Mouse (Mus musculus) embryo, embryonic 11 days (tissue): ENCODE measurements around the gene Armc2.
"Not testable (repeated sequence)": the region's sequence is repeated elsewhere in the genome, so short reads cannot be mapped to it uniquely, and the experiment has no call there.

ENCODE experiments used
- DNase-seq: peaks from one replicate; pipeline ENCODE4 v3.0.0-alpha.2; 2015

Armc2 gene

GRCm38 (mm10) chr10:41962725-41963124 is 55.5 kb downstream of the Armc2 start:
- DNase-seq = peak; percentile 28

- DNase-seq = peak; percentile 29
These were observed 58.4 kb downstream of the Armc2 start for GRCm38 (mm10) chr10:41959808-41960207.

DNA sequence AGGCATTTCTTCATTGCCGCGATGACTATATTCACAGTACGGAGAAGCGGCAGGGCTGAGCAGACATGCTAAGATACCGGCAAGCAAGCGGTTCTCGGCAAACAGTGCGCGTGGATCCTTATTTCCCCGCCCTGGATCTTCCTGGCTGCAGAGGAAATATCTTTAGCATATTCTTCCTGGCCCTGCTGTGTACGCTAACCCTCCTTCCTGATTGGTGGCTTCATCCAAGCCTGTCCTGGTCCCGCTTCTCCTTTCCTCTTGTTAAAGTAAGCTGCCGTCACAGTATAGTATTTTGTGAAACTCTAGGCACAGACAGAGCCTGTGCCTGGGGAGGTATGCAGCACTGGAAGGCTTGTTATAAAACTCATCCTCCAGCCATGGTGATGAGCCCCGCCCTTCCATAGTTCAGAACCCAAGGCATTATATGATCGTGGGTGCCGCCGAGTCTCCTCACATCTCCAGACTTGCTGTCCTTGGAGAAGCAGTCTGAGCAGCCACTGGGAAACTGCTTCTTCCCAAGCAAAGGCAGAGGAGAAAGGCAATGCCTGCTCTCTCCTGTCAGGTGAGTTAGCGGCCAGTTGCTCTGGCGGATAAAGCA is 59.5 kb downstream of the Armc2 start:
- DNase-seq = no peak

- no peak for DNase-seq
These were observed 60.6 kb downstream of the Armc2 start for GRCm38 (mm10) chr10:41957421-41958225.

- no peak for DNase-seq
These were observed 64.7 kb downstream of the Armc2 start for GRCm38 (mm10) chr10:41953528-41953864.

GRCm38 (mm10) chr10:41952850-41953527 is 65.3 kb downstream of the Armc2 start:
- DNase-seq = no peak

DNA sequence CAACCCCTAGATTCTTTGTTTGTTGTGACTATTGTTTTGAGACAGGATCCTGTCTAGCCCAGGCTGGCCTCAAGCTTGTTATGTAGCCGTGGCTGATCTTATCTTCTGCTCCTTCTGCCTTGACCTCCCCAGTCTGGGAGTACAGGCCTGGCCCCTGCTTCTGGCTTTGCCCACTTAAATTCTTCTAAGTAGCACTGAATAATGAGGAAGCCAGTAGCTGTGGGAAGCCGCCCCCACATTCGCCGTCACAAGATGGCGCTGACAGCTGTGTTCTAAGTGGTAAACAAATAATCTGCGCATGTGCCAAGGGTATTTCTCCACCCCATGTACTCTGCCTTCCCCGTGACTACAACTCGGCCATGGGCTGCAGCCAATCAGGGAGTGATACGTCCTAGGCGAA is 65.9 kb downstream of the Armc2 start:
- DNase-seq = not testable (repeated sequence)

DNA sequence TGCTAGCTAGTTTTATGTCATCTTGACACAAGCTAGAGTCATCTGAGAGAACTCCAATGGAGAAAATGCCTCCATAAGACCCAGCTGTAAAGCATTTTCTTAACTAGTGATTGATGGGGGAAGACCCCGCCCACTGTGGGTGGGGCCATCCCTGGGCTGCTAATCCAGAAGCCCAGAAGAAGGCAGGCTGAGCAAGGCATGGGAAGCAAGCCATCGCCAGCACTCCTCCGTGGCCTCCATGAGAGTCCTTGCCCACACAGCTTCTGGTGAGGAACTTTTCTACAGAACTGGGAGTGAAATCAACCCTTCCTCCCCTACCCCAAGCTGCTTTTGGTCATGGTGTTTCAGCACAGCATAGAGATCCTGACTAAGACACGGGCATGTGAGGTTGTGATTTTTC is 79.2 kb downstream of the Armc2 start:
- no peak for DNase-seq

- DNase-seq = peak; percentile 11
These were observed 81.1 kb downstream of the Armc2 start for GRCm38 (mm10) chr10:41937176-41937575.

DNA sequence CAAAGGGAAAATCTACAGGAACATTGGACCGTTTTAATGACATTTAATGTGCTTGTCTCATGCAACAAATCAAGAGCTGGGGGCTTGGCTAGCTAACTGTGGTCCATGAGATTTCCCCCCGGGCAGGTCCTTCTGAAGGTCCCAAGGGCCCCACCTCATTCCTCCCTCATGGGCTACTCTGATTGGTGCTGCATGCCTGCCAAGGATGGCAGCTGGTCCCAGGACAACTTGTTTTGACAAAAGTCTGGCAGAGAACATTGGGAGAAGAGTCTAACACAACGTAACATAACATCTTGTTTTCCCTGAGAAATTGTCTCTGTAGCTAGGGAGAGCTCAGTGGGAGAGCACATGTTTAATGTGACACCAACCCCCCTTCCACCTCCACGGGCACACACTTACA is 82.1 kb downstream of the Armc2 start:
- DNase-seq = no peak

DNA sequence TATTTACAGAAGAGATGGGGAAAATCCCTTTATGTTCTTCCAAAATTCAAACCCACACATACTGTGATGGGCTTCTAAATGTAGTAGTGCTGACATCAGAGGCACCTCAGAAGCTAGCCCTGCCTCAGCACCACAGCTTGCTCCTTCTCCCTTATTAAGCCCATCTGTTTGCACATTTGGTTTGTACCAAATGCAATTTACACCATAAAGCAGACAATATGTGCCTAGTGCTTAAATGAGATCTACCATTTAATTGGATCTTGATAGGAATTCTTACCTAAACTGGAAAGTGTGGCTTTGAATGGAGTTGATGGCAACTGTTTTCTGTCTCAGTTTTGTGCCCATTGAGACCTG is 82.8 kb downstream of the Armc2 start:
- DNase-seq = no peak

- peak; percentile 61 for DNase-seq
These were observed 83.4 kb downstream of the Armc2 start for GRCm38 (mm10) chr10:41934633-41935475.

DNA sequence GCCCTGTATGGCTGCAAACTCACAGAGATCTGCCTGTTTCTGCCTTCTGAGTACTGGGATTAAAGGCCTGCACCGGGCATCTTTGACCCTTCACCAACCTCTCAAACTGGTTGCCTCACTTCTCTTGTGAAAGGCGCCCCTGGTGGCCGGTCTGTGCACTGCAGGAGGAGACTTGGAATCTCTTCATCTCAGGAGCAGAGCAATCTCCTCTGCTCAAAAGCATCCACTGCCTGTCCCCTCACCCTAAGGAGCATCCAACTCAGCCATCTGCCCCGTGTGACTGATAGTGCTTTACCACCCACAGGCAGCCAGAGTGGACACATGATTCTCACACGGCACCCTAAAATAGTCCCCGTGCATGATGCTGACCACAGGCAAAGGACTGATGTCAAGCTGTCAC is 84.7 kb downstream of the Armc2 start:
- peak; percentile 53 for DNase-seq

DNA sequence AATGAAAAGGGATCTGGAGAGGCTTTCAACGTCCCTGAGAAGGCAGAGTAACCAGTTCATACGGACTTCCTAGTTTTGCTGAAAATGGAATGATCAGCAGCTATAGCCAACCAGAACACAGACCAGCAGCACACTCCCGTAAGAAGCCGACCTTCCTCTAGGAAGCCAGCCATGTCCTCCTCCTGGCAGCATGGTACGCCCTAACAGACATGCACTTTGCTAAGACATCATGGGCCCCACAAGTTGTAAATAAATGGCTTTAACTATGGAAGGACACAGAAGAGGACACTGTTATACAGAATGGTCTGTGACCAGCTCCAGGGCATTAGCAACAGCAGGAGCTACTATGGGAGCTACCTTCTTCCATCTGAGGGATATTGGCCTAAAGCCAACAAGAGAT is 85.3 kb downstream of the Armc2 start:
- DNase-seq = no peak

DNA sequence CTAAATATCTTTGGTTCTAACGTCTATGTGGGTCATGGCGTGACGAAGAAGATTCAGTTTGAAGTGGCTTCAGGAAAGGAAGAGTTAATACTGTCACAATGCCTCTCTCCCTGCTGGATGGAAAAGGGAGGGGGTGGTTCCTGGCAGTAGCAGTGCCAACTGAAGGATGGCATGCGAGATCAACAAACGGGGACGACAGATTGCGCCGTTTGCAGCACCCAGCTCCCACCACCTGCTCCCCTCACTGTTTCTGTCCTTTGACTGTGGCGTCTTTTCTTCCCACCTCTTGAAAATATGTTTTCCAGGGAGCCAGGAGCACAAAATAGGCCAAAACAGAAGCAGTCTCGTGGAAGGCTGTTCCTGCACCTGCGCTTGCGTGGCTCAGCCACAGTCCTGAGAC is 86.3 kb downstream of the Armc2 start:
- DNase-seq = no peak

DNA sequence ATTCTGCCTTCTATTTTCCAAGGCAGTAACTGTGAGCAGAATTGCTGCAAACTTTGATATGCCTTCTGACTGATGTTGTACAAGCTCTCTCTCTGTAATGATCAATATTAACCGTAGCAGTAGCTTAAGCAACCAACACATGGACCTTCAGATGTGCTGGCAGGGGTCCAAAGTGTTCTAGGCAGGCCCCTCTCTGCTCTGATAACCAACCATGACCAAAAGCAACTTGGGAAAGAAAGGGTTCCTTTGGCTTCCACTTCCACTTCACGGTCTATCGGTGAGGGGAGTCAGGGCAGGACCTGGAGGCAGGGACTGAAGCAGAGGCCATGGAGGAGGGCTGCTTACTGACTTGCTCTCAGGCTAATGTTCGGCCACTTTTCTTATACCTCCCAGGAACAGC is 87.3 kb downstream of the Armc2 start:
- DNase-seq = no peak

GRCm38 (mm10) chr10:41926726-41927125 is 91.5 kb downstream of the Armc2 start:
- DNase-seq = no peak

GRCm38 (mm10) chr10:41912290-41912994 is 105.8 kb downstream of the Armc2 start:
- no peak for DNase-seq

DNA sequence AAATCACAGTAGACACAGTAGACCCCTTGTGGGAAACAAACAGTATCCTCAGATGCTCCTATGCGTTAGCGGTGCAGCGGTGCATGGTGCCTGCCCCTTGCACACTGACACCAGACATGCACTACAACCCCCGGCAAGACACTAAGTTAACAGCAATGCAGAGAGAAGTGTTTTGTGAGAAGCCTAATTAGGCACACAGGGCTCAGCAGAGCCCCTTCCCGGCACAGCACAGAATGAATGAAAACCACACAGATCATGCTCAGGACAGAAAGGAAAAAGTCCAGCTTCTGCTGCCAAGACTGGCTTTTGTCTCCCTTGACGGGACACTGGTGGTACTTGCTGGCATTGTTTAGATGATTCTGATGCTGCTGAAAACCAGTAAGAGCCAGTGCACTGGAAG is 109.3 kb downstream of the Armc2 start:
- DNase-seq = no peak

GRCm38 (mm10) chr10:41907950-41908349 is 110.3 kb downstream of the Armc2 start:
- DNase-seq = no peak

DNA sequence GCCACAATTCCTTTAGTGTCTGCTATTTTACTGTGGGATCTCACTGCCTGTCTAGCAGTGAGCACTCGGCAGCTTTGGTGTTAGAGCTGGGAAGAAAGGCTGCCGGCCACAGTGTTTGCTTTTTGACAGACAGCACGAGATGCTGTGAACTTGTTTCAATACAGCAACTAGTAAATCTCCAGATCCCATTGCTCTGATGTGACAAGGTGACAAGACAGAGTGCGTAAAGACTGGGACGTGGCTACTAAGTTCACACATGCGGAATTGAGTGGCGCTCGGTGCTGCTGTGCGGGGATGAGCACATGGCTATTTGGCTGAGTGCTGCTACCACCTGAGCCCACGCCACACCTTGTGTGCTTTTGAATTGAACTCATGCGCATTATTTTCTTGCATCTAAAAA is 110.8 kb downstream of the Armc2 start:
- no peak for DNase-seq

GRCm38 (mm10) chr10:41901864-41902263 is 116.4 kb downstream of the Armc2 start:
- no peak for DNase-seq

- DNase-seq = no peak
These were observed 116.8 kb downstream of the Armc2 start for GRCm38 (mm10) chr10:41901456-41901855.
